Mouse (Mus musculus): ENCODE data around the gene Abtb1.

Abtb1 gene

GRCm38 (mm10) chr6:88841781-88842689 is at the start of gene Abtb1:
TSS of gene Abtb1 (minus strand) at chr6:88841984.
- peak; percentile 100 for DNase-seq (ENCODE audit: low read depth)

DNA sequence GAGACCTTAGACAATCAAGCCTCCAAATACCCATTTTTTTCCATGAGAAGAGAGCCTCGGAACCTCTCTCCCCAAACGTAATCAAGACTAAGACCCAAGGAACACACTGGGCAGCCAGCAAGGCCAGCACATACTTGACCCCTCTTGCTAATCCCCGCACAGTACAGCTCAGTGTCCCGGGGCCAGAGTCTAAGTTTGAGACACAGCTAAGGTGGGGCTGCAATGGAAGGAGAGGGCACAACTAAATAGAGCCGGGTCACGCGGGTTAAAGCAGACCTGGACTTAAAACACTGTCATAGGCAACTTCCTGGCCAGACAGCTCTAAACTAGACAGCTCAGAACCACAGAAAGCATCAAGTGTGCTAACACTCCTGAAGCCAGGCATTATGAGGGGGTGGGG is 49.0 kb upstream of the Abtb1 start:
- DNase-seq (ENCODE audit: low read depth): no peak

GRCm38 (mm10) chr6:88889410-88890042 is 47.7 kb upstream of the Abtb1 start:
- DNase-seq (ENCODE audit: low read depth): no peak

DNA sequence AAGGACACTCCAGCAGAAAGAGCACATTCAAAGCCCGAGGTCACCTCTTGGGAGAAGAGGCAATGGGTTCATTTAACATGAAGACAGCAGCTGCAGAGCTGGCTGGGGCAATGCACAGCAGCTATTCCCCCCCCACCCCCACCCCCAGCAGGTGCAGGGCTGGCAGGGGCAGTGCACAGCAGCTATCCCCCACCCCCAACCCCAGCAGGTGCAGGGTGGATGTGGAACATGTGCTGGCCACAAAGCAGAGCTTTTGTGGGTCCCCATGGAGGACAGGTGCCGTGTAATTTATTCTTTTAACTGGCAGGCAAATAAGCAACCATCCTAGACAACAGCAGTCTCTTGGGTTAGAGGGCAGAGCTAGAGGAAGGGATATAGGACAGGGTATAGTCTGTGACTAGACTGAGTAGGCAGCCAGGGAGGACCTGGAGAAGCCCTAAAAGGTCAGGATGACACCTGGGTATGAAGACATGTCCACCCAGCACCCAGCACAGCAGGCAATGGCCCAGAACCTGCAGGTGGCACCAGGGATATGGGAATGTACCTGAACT is 44.7 kb upstream of the Abtb1 start:
- DNase-seq (ENCODE audit: low read depth): no peak

DNA sequence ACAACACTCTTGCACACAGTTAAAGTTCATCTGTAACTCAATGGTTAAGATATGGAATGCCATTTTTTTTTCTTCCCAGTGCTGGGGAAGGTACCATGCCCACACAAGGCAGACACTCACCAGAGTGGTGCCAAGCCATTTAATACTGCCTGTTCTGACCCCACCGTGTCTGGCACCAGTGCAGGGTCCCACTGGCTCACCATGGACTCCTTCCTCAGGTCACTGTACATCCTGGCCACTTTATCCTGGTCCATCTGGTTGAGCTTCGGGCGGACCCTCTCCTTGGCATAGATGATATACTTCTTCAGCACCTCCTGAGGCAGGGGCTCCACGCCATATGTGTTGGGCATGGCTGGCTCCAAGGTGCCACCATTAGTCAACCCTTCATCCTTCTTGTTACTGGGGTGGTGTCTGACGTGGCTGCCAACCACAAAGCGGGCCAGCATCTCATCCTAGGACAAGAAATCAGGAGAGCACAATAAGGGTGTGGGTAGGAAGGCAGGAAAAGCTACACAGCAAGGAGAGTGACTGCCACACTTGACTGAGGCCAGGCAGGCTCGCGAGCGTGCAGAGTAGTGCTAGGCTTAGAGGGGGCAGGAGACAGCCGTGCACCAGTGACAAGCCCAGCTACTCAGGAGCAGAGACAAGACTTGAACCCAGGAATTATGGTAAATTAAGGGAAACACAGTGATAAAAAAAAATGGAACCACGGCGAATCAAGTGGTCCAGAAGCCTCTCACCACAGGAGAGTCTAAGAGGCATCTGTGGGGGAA is 44.0 kb upstream of the Abtb1 start:
- no peak for DNase-seq (ENCODE audit: low read depth)

DNA sequence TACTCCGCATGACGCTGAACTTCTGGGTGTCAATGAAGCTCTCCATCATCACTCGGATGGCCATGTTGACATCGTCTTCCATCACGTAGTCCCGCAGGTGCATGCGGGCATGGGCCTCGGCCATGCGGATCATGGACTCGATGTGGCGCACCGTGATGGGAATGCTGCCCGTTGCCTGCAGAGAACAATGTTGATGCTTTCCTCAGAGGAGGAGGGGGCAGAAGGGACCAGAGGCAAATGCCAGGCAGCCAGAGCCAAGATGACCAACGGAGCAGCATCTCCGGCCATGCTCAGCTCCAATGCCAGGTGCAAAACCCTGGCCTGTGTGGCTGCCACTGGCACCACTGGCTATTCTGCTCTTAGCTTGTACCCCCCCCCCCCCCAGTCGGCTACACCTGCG is 42.9 kb upstream of the Abtb1 start:
- no peak for DNase-seq (ENCODE audit: low read depth)

DNA sequence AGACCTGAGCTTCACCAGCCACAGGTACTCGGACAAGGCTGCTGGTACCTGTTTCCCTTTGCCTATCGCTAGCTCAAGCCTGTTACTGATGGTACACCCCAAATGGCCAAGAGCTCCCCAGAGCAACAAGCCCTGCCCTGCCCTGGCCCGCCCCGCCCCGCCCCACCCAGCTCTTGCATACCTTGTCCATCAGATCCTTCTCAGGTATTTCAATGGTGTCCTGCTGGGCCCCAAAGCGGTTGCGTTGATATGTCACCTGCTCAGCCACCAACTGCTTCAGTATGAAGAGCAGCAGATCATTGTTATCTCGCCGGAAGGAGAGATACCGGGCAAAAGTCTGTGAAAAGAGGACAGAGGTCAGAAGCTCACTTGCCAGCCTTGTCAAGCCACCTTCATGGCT is 42.4 kb upstream of the Abtb1 start:
- no peak for DNase-seq (ENCODE audit: low read depth)

GRCm38 (mm10) chr6:88881334-88881733 is 39.5 kb upstream of the Abtb1 start:
- DNase-seq (ENCODE audit: low read depth): no peak

DNA sequence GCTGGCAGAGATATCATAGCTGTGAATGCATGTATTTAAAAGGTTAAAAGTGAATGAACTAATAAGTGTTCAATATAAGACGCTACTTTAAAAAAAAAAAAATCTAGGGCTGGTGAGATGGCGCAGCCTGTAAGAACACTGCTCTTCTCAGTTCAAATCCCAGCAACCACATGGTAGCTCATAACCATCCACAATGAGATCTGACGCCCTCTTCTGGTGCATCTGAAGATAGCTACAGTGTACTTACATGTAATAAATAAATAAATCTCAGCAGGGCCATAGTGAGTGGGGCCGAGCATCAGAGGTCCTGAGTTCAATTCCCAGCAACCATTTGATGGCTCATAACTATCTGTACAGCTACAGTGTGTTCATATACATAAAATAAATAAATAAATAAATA is 37.7 kb upstream of the Abtb1 start:
- DNase-seq (ENCODE audit: low read depth): no peak

- peak; percentile 28 for DNase-seq (ENCODE audit: low read depth)
Observed at GRCm38 (mm10) chr6:88874868-88875508, 33.2 kb upstream of the Abtb1 start, which contains the start of gene Podxl2. TSS of gene Podxl2 (minus strand) at chr6:88875044.

GRCm38 (mm10) chr6:88873965-88874867 is 32.4 kb upstream of the Abtb1 start:
- DNase-seq (ENCODE audit: low read depth): no peak

- no peak for DNase-seq (ENCODE audit: low read depth)
Observed at GRCm38 (mm10) chr6:88872811-88873210, 31.0 kb upstream of the Abtb1 start.

DNA sequence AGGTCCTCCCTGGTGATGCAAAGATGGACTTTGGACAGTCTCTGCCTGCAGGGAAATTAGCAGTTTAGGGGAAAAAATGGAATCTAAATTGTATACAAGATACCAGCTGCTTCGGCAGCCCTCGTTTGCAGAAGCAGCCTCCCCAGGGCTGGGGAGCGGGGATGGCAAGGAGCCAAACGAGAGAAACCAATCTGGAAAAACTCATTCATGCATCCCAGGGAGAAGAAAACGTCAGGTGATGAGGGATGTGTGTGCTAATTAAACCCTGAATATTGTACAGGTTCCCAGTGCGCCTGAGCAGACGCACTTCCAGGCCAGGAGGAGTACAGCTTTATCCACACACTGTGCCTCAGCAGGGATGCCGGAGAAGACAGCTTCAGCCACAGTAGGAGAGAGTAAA is 29.8 kb upstream of the Abtb1 start:
- no peak for DNase-seq (ENCODE audit: low read depth)

GRCm38 (mm10) chr6:88870594-88870993 is 28.8 kb upstream of the Abtb1 start:
- no peak for DNase-seq (ENCODE audit: low read depth)

GRCm38 (mm10) chr6:88869459-88869858 is 27.7 kb upstream of the Abtb1 start:
- DNase-seq (ENCODE audit: low read depth): no peak

- DNase-seq (ENCODE audit: low read depth): no peak
Observed at GRCm38 (mm10) chr6:88865704-88866103, 23.9 kb upstream of the Abtb1 start.

DNA sequence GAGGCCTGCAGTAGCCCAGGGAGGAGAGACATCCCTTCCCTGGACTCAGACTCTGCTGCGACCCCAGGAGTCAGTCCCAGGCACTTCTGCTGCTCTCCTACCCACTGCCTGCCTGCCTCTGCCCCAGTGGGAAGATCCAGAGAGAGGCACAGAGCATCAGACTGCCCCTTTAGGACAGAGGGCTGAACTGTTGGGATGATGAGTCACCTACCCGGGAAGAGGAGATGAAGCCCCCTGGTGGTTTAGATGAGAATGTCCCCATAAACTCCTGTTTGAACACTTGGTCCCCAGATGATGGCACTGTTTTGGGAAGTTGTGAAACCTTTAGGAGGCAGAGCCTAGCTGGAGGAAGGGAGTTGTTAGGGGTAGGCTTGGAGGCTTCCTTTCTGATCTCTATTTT is 19.1 kb upstream of the Abtb1 start:
- peak; percentile 54 for DNase-seq (ENCODE audit: low read depth)

- no peak for DNase-seq (ENCODE audit: low read depth)
Observed at GRCm38 (mm10) chr6:88858341-88858740, 16.6 kb upstream of the Abtb1 start.

DNA sequence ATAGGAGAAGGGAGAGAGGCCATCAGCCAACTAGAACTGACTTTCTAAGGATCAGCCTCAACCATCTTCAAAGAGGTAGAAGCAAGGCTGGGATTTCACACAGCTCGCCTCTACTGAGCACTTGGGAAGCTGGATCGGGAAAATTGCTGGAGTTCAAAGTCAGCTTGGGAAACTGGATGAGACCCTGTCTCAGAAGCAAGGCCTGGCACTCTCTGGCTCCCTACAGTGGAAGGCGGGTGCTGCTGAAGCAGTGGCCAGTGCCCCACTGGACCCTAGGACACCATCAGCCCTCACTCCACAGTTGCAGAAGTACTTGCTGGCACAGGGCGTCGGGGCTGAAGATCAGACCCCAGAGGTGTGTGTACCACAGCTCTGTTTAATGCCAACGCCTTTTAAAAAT is 16.0 kb upstream of the Abtb1 start:
- no peak for DNase-seq (ENCODE audit: low read depth)

DNA sequence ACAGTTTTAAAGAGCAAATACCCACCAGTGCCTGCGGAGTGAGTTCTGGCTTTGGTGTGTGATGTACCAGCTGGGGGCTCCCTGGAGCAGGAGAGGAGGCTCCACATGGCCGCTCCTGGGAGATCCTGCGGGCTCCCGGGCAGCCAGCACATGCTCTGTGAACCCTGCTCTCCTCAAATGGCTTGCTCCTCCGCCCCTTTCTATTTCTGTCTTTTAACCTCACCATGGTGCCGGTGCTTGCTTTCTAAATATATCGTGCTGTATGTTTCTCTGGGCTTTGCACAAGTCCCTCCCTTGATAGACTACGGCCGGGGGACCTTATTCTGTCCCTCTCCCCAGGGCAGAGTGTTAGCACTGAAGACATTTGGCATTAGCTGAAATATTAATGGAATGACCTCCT is 15.5 kb upstream of the Abtb1 start:
- DNase-seq (ENCODE audit: low read depth): no peak

DNA sequence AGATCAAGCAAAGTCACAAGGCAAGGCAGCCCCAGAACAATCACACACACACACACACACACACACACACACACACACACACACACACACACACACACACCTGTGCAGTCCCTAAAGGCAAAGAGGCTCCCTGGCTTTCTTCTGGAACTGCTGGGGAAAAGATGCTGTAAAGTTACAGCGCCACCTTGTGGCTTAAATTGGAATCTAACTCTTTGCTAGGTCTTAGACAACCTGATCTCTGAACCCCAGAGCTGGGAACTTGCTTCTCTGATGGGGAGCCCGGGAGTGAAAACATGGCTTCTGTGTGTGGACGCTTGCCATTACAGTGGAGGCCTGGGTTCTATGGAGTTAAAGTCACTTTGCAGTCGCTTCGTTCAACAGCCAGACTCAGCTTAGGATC is 13.9 kb upstream of the Abtb1 start:
- DNase-seq (ENCODE audit: low read depth): peak; percentile 85

Data from induced T-regulatory cell, adult 2 months (primary cell).